Mouse (Mus musculus): ENCODE measurements around the gene Ffar2. TPM values are rescaled to one million over a fixed set of nuclear protein-coding genes. Genes with fewer than 3 reads are reported as not detected.

Ffar2 gene
- polyA plus RNA-seq, 1 experiment: 18.3 TPM

DNA sequence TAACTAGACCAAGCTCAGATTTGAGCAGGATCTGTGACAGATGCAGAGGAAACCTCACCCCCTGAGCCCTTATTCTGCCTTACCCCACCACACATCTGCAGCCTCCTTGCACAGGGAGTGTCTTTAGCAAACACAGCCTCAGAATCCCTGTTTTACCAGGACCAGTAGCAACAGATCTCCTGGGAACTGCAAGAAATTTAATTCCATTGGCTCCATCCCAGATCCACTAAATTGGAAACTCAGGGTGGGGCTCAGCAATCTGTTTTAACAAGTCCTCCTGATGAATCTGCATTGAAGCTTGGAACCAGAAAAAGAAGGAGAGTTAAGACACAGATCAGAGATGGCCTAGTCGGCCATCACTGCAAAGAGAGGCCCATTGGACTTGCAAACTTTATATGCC, 26.8 kb downstream of the Ffar2 start:
- H3K4me1 ChIP-seq (ENCODE audit: control insufficient read depth, insufficient read depth, low read length): no peaks in the 10 kb centered on the region
- H3K27ac ChIP-seq (ENCODE audit: control insufficient read depth, insufficient read depth, low read depth, low read length, poor library complexity): no peak overlapping the region
- H3K4me3 ChIP-seq (replicated peaks; ENCODE audit: control insufficient read depth, low read depth, low read length): no peak overlapping the region
- TF ChIP-seq CTCF (IDR thresholded peaks at IDR 0.05; ENCODE audit: control insufficient read depth, insufficient read depth, low read length) (no peak), POLR2A (IDR thresholded peaks at IDR 0.05; ENCODE audit: borderline replicate concordance, control insufficient read depth, low read depth, low read length) (no peak)
- 79% methylated on average over 1 of the region's 1 CpGs for WGBS

DNA sequence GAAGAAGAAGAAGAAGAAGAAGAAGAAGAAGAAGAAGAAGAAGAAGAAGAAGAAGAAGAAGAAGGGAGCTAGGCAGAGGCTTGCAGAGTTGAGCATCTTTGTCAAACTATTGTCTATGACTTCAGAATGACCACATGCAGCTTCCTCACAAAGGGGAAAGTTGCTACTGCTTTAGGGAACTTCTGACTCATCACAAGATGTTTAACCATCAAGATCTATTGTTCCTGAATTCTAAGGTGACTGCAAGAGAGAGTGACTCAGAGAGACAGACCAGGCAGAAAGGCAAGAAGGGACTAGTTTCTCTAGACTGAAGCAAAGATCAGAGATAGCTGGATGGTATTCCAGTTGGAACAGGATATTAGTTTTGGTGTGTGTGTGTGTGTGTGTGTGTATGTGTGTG, 28.7 kb downstream of the Ffar2 start:
- Histone ChIP-seq H3K4me3 (replicated peaks; ENCODE audit: control insufficient read depth, low read depth, low read length) (no peak overlapping the region), H3K4me1 (ENCODE audit: control insufficient read depth, insufficient read depth, low read length) (no peaks in the 10 kb centered on the region), H3K27ac (ENCODE audit: control insufficient read depth, insufficient read depth, low read depth, low read length, poor library complexity) (no peak overlapping the region)
- TF ChIP-seq POLR2A (IDR thresholded peaks at IDR 0.05; ENCODE audit: borderline replicate concordance, control insufficient read depth, low read depth, low read length) (no peak), CTCF (IDR thresholded peaks at IDR 0.05; ENCODE audit: control insufficient read depth, insufficient read depth, low read length) (no peak)

DNA sequence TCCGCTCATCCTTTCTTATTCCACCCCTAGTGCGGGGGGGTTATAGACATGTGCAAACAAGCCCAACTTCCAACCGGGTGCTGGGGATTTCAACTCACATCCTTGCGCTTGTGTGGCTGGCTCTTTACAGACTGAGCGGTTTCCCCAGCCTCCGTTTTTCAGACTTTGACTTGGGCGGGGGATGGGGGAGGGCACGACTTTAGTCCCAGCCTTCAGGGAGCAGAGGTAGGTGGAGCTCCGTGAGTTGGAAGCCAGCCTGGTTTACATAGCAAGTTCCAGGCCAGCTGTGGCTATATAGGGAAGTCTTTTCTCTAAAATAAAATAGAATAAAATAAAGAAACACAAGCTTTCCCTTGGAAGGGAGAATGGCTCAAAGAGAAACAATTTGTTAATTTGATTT, 31.7 kb downstream of the Ffar2 start:
- H3K27ac ChIP-seq (ENCODE audit: control insufficient read depth, insufficient read depth, low read depth, low read length, poor library complexity): no peak overlapping the region
- no peaks in the 10 kb centered on the region for H3K4me1 ChIP-seq (ENCODE audit: control insufficient read depth, insufficient read depth, low read length)
- no peak overlapping the region for H3K4me3 ChIP-seq (replicated peaks; ENCODE audit: control insufficient read depth, low read depth, low read length)
- WGBS: 22% methylated on average over 9 of the region's 9 CpGs
- TF ChIP-seq CTCF (IDR thresholded peaks at IDR 0.05; ENCODE audit: control insufficient read depth, insufficient read depth, low read length): no peak
- TF ChIP-seq POLR2A (IDR thresholded peaks at IDR 0.05; ENCODE audit: borderline replicate concordance, control insufficient read depth, low read depth, low read length): no peak

DNA sequence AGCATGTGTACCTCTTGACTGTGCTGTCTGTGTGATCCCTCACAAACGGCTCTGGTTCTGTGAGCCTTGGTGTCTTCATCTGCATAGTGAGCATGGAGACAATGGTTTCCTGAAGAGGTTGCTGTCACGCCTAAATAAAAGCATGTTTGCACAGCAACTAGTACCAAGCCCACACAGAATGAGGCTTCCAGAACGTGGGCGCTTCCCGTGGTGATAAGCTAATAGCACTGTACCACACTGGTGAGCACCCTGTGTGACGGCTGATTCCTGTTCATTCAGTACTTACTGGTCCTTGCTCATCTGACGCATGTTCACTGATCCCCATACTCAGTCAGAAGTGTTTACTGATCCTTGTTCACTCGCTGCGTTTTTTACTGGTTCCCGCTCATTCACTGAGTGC, 33.4 kb downstream of the Ffar2 start:
- Histone ChIP-seq H3K4me3 (replicated peaks; ENCODE audit: control insufficient read depth, low read depth, low read length) (no peak overlapping the region), H3K27ac (ENCODE audit: control insufficient read depth, insufficient read depth, low read depth, low read length, poor library complexity) (no peak overlapping the region), H3K4me1 (ENCODE audit: control insufficient read depth, insufficient read depth, low read length) (no peaks in the 10 kb centered on the region)
- TF ChIP-seq POLR2A (IDR thresholded peaks at IDR 0.05; ENCODE audit: borderline replicate concordance, control insufficient read depth, low read depth, low read length) (no peak), CTCF (IDR thresholded peaks at IDR 0.05; ENCODE audit: control insufficient read depth, insufficient read depth, low read length) (no peak)
- WGBS: 78% methylated on average over 10 of the region's 10 CpGs

DNA sequence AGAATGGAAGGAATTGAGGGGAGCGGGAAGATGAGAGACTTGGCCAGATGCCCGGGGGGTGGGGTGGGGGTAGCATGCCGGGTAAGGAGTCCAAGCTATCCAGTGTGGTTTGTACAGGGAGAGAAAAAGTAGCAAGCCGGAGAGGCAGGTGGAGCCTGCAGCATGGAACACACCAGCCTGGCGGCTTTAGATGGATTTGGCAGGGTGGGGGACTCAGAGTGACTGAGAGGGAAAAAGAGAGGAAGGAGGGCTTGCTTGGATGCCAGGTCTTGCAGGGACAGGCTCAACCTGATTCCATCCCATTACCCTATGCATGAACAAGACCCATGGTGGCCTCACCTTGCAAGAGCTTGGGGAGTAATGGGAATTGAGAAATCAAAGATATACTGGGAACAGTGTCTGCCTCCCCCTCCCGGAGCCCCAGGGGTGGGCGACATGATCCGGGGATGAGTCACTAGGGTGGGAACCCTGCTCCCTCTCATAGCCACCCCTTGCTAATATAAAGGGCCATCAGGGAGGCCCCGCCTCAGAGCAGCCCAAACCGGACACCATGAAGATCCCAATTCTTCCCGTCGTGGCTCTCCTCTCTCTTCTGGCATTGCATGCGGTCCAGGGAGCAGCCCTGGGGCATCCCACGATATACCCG, 36.1 kb downstream of the Ffar2 start, which contains the start of gene Krtdap:
TSS of gene Krtdap (plus strand) at position 520 of the 646 bp plus-strand sequence.
- Histone ChIP-seq H3K4me3 (replicated peaks; ENCODE audit: control insufficient read depth, low read depth, low read length) (no peak within 1 kb of the TSS), H3K27ac (ENCODE audit: control insufficient read depth, insufficient read depth, low read depth, low read length, poor library complexity) (no peak within 1 kb of the TSS), H3K4me1 (ENCODE audit: control insufficient read depth, insufficient read depth, low read length) (no peaks in the 10 kb centered on the region)
- TF ChIP-seq CTCF (IDR thresholded peaks at IDR 0.05; ENCODE audit: control insufficient read depth, insufficient read depth, low read length): no peak
- TF ChIP-seq POLR2A (IDR thresholded peaks at IDR 0.05; ENCODE audit: borderline replicate concordance, control insufficient read depth, low read depth, low read length): no peak
- WGBS: 73% methylated on average over 15 of the region's 15 CpGs

DNA sequence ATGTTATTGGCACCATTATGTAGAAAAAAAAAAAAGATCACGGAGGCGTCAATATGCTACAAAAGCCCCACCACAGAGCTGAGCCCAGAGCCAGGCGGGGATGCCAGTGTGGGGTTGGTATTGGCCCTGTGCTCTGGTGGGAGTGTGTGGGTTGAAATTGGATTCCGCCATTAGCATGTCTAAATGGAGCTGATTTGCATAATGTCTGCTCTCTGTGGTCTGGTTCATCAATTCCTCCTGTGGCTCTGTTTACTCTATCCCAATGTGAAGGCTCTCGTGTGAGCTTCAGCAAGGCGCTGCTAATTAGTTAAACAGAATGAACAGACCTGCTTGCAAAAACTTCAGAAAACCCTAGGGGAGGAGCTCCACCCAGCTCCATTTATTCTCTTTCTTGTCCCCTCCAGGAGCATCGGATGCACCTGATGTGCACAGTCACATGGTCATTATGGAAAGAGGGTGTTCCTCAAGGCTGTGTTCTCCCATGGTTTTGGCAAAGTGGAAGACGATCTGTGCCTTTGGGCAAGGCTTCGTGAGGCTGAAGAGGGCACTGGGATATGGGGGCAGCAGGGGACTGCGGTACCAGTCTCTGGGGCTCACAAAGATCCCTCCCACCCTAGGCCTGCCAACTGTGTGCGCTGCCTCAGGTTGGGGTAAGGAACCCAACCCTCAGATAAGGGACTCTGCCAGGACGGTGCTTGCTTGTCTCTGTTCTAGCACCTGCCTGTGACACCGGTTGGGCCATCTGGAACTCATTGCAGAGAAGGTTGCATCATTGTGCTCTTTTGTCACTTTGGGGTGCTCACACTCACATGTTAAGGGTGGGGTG, 37.6 kb downstream of the Ffar2 start:
- WGBS: 75% methylated on average over 13 of the region's 13 CpGs
- Histone ChIP-seq H3K27ac (ENCODE audit: control insufficient read depth, insufficient read depth, low read depth, low read length, poor library complexity) (no peak overlapping the region), H3K4me1 (ENCODE audit: control insufficient read depth, insufficient read depth, low read length) (no peaks in the 10 kb centered on the region), H3K4me3 (replicated peaks; ENCODE audit: control insufficient read depth, low read depth, low read length) (no peak overlapping the region)
- TF ChIP-seq CTCF (IDR thresholded peaks at IDR 0.05; ENCODE audit: control insufficient read depth, insufficient read depth, low read length) (no peak), POLR2A (IDR thresholded peaks at IDR 0.05; ENCODE audit: borderline replicate concordance, control insufficient read depth, low read depth, low read length) (no peak)

DNA sequence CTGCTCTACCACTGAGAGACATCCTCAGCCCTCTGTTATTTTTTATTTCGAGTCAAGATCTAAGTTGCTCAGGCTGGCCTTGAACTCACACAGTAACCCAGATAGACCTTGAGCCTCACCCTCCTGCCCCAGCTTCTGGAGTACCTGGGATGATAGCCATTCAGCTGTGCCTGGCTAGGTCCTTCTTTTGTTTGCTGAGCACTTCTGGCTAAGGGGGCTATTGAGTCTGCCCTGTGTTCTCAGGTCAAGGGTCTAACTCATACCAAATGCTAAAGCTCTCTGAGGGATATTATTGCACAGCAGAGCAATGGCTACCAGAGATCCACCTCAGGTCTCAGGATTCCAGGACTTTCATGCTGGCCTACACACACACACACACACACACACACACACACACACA, 38.4 kb downstream of the Ffar2 start:
- 76% methylated on average over 1 of the region's 1 CpGs for WGBS
- H3K27ac ChIP-seq (ENCODE audit: control insufficient read depth, insufficient read depth, low read depth, low read length, poor library complexity): no peak overlapping the region
- H3K4me1 ChIP-seq (ENCODE audit: control insufficient read depth, insufficient read depth, low read length): no peaks in the 10 kb centered on the region
- H3K4me3 ChIP-seq (replicated peaks; ENCODE audit: control insufficient read depth, low read depth, low read length): no peak overlapping the region
- TF ChIP-seq CTCF (IDR thresholded peaks at IDR 0.05; ENCODE audit: control insufficient read depth, insufficient read depth, low read length) (no peak), POLR2A (IDR thresholded peaks at IDR 0.05; ENCODE audit: borderline replicate concordance, control insufficient read depth, low read depth, low read length) (no peak)

DNA sequence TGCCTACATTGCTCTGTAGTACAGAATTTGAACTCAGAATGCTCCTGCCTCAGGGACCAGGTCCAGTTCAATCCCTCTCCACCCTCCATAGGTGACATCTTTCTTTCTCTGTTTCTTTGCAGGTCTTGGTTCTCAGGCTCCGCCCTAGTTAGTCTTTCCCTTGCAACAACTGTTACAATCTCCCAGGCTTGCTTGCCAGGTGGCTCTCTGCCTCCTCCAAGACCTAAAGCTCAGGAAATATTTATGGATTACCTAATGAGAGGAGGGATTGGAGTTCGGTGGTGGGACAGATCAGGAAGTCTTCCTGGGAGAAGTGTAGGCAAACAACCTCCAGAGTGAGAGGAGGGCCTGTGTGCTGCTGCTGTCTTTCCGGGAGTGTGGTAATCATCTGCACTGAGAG, 40.9 kb downstream of the Ffar2 start:
- no peak for TF ChIP-seq POLR2A (IDR thresholded peaks at IDR 0.05; ENCODE audit: borderline replicate concordance, control insufficient read depth, low read depth, low read length)
- WGBS: 51% methylated on average over 3 of the region's 3 CpGs
- no peak overlapping the region for H3K27ac ChIP-seq (ENCODE audit: control insufficient read depth, insufficient read depth, low read depth, low read length, poor library complexity)
- no peak overlapping the region for H3K4me3 ChIP-seq (replicated peaks; ENCODE audit: control insufficient read depth, low read depth, low read length)
- H3K4me1 ChIP-seq (ENCODE audit: control insufficient read depth, insufficient read depth, low read length): no peaks in the 10 kb centered on the region
